Mouse (Mus musculus) cortical plate, adult 2 months (tissue): ENCODE data around the gene Gm10961. TPM values are rescaled to one million over a fixed set of nuclear protein-coding genes. Genes with fewer than 3 reads are reported as not detected.
"Not testable (repeated sequence)": the region's sequence is repeated elsewhere in the genome, so short reads cannot be mapped to it uniquely, and the experiment has no call there.

Experiments used
- H3K27ac ChIP-seq: fragments of 200-500 bp; 2 replicates; pipeline ENCODE4 v1.5.1; 2012; ENCODE audit warnings: low read length, control low read depth, inconsistent platforms; ENCODE audit not compliant: insufficient read depth
- H3K4me1 ChIP-seq: fragments of 200-500 bp; 2 replicates; pipeline ENCODE4 v1.6.1; 2011; ENCODE audit warnings: low read length; ENCODE audit not compliant: control insufficient read depth, insufficient read depth
- H3K4me3 ChIP-seq: fragments of 200-500 bp; 2 replicates; pipeline ENCODE4 v1.5.1; 2011; ENCODE audit warnings: mild to moderate bottlenecking, low read length, control low read depth; ENCODE audit not compliant: insufficient read depth
- CTCF ChIP-seq: fragments of 200-500 bp; IDR thresholded peaks from 2 replicates; pipeline ENCODE4 v1.5.1; 2011; ENCODE audit warnings: mild to moderate bottlenecking, control low read depth, low read length; ENCODE audit not compliant: insufficient read depth; ENCODE audit errors: extremely low read depth
- POLR2A ChIP-seq: fragments of 200-500 bp; IDR thresholded peaks from 2 replicates; pipeline ENCODE4 v1.6.1; 2011; ENCODE audit warnings: mild to moderate bottlenecking, low read length, control low read depth; ENCODE audit not compliant: insufficient read depth; ENCODE audit errors: extremely low read depth
- polyA plus RNA-seq: library from polyadenylated mRNA; depleted of rRNA; stranded (reverse); fragments of >200 nt; gene quantifications from 2 replicates; pipeline ENCODE4 v1.2.3, GENCODE M21; 2012

Gene Gm10961
- polyA plus RNA-seq, 1 experiment, result not detected

DNA sequence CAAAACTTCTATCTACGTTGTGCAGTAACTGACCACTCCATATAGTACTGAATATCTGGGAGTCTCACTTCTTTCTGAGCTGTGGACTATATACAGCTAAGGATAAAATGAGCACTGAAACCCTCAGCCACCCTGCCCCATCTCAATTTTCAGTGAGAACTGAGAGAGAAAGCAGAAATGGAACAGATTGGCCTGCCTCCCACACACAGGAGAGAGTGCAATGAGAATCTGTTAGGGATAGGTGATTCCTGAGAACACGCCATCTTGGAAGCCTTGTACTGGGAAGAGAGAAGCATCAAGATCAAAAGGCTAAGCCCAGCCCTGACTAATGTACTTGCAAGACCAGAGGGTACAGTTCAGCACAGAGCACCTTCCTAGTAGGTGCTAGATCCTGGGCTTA lies 2.6 kb upstream of the Gm10961 start:
- no peak for TF ChIP-seq CTCF
- no peak for TF ChIP-seq POLR2A
- Histone ChIP-seq H3K4me3 (no peak overlapping the region), H3K4me1 (peaks cover 2% of the 10 kb centered on the region; the same call in 1 of the 2 replicates), H3K27ac (no peak overlapping the region)

DNA sequence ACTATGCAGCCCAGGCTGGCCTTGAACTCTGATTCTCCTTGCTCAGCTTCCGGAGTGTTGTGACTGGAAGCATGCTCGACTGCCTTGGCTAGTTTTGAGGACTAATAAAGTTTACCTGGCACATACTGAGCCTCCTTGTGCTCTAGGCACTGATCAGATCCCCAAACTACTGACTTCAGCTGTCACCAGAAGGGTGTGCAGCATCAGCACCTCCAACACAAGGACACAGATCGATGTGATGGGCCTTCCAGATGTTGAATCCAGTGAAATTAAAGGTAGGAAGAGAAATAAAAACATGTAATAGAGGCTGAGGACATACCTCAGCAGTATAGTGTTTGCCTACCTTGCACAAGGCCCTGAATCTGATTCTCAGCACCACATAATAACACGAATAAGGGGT lies 1.7 kb upstream of the Gm10961 start:
- peaks cover 2% of the 10 kb centered on the region; the same call in 1 of the 2 replicates for H3K4me1 ChIP-seq
- TF ChIP-seq CTCF (no peak), POLR2A (no peak)
- H3K4me3 ChIP-seq, result no peak overlapping the region
- H3K27ac ChIP-seq, result no peak overlapping the region

DNA sequence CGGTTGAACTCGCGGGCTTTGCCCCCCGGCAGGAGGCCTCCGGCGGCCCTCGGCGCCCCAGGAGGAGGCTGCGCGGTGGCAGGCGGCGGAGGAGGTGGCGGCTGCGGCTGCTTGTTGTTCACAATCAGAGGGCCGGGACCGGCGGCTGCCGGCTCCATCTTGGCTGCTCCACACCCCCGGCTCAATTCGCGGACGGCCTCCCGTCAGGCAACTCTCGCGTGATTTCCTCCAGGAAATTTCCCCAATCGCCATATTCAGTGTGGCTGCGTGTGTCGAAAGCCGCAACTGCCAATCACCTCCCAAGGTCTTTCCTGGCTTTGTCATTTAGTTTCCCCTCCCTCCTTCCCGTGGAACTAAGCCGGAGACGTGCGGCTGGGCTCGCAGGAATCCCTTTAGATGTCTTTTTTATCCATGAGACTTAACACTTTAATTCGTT lies 419 bp downstream of the Gm10961 start, which contains the start of gene Strip1:
TSS of gene Strip1 (minus strand) at position 172 of the 436 bp plus-strand sequence.
- TF ChIP-seq CTCF (no peak), POLR2A (peak; percentile 94)
- peak within 1 kb of the TSS; percentile 82 for H3K27ac ChIP-seq
- peak within 1 kb of the TSS; percentile 43 for H3K4me3 ChIP-seq
- peaks cover 2% of the 10 kb centered on the region; the same call in 1 of the 2 replicates for H3K4me1 ChIP-seq

DNA sequence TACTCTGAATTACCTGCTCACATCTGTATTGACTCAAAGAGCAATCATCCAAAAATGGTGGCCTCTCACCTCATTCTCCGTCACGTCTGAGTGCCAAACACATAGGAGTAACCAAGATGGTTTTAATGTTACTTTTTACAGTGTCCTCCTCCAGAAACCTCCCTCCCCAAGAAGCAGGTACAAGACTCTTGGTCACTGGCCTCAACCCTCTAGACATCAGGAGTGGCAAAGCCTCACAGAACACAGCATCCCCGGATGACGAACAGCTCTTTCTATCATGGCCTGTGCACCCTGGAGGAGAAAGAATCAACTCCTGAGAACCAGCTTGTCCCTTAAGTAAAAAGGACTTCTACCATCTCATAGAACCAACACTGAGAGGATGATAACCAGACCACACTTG lies 1.7 kb downstream of the Gm10961 start:
- H3K27ac ChIP-seq, result no peak overlapping the region
- no peak overlapping the region for H3K4me3 ChIP-seq

DNA sequence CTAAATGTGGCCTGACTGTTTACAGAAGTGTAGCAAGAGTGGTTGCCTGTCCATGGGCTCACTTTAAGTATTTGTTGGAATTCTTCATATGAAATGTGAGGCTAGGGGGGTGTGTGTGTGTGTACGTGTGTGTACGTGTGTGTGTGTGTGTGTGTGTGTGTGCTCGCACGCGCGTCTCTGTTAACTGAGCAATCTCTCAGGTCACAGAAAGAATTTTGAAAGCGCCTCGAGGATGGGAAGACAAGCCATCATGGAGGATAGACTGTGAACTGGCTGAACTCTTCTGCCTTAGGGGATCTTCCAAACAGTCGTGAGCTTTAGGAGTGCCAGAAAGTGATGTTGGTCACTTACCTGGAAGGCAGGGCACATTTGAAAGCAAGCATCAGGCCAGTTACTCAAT lies 2.8 kb downstream of the Gm10961 start:
- Histone ChIP-seq H3K4me3 (no peak overlapping the region), H3K4me1 (no peaks in the 10 kb centered on the region), H3K27ac (no peak overlapping the region)
- TF ChIP-seq CTCF (no peak), POLR2A (no peak)

More for the DNA sequence above, 1.7 kb downstream of the Gm10961 start:
- H3K4me1 ChIP-seq, result peaks cover 2% of the 10 kb centered on the region; the same call in 1 of the 2 replicates
- TF ChIP-seq POLR2A, result no peak
- no peak for TF ChIP-seq CTCF

DNA sequence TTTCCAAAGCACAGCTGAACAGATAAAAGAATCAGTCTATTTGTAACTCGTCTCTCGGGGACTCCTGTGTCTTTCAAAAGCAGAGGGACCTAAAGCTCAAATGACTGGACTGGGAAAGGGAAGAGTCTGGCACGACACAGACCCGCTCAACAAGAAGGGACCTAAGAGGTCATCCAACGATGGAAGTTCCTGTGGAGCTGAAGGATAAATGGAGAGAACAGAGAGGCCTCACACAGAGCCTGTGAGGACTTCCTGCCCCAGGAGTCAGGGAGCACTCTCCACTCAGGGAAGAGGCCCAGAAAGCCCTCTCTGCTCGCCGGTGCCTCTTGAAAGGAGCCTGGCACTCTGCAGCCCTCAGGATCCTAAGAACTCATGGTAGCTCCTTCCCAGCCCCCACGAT lies 4.7 kb downstream of the Gm10961 start:
- TF ChIP-seq POLR2A, result no peak
- TF ChIP-seq CTCF, result no peak

DNA sequence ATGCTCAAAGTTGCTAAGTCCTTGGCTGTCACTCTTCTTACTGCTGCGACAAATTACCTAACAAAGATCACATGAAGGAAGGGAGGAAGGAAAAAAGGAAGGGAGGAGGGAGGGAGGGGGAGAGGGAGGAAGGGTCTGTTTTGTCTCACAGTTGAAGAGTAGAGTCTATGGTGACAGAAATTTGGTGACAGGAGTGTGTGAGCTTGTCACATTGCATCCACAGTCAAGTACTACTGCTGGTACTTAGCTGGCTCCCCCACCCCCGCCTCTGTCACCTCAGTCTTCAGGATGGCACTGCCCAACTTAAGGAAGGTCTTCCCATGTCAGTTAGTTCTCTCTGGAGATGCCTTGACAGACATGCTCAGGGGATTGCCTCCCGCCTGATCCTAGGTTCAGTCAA lies 5.1 kb downstream of the Gm10961 start:
- no peak overlapping the region for H3K4me3 ChIP-seq
- H3K4me1 ChIP-seq, result no peaks in the 10 kb centered on the region
- TF ChIP-seq CTCF (no peak), POLR2A (no peak)
- H3K27ac ChIP-seq, result no peak overlapping the region

More for the DNA sequence above, 4.7 kb downstream of the Gm10961 start:
- H3K4me1 ChIP-seq, result no peaks in the 10 kb centered on the region
- no peak overlapping the region for H3K27ac ChIP-seq
- no peak overlapping the region for H3K4me3 ChIP-seq

DNA sequence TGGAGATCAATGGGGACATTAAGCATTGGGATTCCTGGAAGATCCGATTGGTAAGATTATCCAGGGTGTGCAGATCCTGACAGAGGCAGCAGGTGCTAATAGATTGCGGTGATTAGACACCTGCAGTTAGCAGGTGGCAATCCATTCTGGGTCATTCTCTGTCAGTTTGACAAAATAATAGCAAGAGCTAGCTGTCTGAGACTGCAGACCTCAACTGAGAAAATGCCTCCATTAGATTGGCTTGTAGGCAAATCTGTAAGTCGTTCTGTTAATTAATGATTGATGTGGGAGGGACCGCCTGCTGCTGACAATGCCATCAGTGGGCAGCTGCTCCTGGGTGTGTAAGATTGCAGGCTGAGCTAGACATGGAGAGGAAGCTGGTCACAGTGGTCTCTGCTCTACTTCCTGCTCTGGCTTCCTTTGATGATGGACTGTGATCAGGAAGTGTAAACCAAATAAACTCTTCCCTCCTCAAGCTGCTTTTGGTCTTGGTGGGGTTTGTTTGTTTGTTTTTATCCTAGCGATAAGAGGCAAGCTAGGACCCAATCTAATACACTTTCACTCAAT lies 6.6 kb downstream of the Gm10961 start:
- Histone ChIP-seq H3K4me1 (no peaks in the 10 kb centered on the region), H3K4me3 (no peak overlapping the region), H3K27ac (no peak overlapping the region)
- TF ChIP-seq CTCF (no peak), POLR2A (no peak)

DNA sequence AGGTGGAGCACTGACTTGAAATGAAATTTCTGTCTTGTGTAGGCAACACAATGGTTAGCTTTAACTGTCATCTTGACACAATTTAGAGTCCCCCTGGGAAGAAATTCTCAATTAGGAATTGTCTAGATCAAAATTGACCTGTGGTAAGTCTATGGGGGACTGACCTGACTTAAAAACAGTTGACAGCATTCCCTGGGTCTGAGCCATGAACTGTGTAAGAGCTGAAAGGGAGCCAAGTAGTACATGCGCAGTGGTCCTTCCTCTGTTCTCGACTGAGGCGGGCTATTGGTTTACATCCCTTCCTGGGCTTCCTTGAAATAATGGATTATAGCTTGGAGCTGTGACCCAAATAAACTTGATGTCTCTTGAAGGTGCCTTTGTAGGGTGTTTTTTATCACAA lies 15.8 kb downstream of the Gm10961 start:
- Histone ChIP-seq H3K4me3 (no peak overlapping the region), H3K4me1 (no peaks in the 10 kb centered on the region), H3K27ac (no peak overlapping the region)
- no peak for TF ChIP-seq CTCF

DNA sequence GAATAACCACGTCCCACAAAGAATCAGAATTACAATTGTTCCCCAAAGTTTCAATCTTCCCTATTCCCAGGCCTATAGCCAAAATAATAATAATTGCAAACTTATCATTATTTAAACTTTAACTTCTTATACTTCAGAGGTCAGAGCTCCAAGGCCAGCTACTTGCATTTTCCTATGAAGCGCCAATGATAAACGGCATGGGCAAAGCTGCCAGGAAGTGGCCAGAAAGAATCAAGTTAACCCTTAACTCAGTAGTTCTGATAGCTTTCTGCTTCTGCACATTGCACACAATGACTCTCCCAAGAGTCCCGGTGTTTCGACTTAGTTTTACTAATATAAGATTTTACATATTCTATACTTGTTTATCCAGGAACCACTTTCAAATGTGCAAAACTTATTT lies 19.2 kb downstream of the Gm10961 start:
- H3K4me1 ChIP-seq, H3K27ac ChIP-seq, H3K4me3 ChIP-seq: not testable (repeated sequence)
